Mouse (Mus musculus) heart, adult 9 months (tissue): Measurements from ENCODE around the gene Cdc6.

Source experiments
- DNase-seq, 2 experiments: peaks; one replicate each; pipeline ENCODE4 v3.0.0; 2022; ENCODE audit warnings: low spot score in 2 of 2

Cdc6 gene

GRCm38 (mm10) chr11:98961051-98961592 is 53.5 kb downstream of the Cdc6 start:
- peak in 1 of 2 experiments; percentile 60 for DNase-seq

DNA sequence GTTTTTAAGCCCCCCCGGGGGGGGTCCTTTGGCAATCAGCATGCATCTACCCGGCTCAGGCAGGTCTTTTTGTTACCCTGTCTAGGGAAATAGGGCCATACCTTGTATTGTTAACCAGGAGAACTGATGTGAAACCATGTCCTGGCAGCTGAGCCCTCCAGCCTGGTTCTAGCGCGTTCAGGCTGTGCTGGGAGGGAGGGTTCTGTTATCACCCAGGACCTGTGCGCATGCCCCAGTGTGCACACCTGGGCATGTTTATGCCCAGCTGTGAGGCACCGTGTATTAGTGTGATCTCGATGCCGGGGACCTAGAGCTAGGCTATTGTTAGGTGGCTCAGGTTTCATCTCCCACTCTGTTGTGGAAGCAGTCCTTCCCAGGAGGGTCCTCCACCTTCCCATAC is 54.2 kb downstream of the Cdc6 start:
- peak in 1 of 2 experiments; percentile 25 for DNase-seq

- no peak for DNase-seq
Measured at GRCm38 (mm10) chr11:98962421-98963095, 55.0 kb downstream of the Cdc6 start.

DNA sequence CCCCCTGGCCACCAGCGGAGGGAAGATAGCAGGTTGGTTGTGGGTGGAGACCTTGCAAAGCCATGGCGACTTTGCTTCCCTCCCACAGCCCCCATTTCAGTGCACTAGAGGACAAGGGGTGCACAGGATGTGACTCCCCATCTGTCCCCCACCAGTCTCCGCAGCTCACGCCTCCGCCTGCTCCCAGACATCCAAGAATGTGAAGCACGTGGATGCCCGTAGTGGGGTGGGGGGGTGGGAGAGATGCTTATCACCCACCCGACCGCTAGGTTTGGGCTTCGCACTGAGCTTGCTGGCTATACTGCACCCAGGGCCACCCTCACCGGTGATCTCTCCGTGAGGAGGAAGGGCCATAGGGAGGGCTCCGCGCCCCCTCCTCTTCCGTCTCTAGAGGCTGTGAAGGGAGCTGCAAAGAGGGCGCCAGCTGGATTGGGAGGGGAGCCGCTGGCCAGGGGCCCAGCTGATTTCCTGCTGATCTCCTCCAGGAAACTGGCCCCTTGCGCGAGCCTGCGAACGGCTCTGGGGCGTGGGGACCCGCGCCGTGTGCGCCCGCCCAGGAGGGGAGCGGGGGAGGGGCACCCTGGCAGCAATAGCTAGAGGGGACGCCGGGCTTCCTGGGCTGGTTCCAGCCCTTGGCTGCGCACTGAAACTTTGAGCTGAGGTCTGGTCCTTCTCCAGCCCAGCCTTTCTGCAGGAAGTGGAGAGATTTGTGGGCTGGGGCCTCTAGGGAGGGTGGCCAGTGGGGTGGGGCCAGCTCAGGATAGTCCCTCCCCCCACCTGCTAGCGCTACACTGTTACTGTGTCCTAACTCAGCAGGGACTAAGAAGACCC is 55.8 kb downstream of the Cdc6 start:
- DNase-seq: peak; percentile 93

DNA sequence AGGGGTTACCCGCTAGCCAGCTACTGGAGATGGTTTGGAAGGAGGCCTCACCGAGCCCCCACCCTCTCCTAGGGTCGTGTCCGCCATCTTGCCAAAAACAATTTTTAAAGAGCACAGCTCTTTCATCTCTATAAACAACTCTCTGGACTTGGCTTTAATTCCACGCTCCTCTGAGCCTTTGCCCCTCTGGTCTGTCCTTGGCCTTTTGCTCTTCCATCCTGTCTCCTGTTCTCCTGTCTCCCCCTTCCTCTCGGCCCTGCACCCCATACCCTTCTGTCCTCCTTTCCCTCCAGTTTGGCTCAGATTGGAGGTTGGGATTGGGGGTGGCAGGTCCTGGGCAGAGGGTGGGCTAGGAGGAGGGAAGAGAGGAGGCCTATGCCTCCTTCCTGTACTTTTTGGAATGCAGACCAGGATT is 56.6 kb downstream of the Cdc6 start:
- peak in 1 of 2 experiments; percentile 27 for DNase-seq

DNA sequence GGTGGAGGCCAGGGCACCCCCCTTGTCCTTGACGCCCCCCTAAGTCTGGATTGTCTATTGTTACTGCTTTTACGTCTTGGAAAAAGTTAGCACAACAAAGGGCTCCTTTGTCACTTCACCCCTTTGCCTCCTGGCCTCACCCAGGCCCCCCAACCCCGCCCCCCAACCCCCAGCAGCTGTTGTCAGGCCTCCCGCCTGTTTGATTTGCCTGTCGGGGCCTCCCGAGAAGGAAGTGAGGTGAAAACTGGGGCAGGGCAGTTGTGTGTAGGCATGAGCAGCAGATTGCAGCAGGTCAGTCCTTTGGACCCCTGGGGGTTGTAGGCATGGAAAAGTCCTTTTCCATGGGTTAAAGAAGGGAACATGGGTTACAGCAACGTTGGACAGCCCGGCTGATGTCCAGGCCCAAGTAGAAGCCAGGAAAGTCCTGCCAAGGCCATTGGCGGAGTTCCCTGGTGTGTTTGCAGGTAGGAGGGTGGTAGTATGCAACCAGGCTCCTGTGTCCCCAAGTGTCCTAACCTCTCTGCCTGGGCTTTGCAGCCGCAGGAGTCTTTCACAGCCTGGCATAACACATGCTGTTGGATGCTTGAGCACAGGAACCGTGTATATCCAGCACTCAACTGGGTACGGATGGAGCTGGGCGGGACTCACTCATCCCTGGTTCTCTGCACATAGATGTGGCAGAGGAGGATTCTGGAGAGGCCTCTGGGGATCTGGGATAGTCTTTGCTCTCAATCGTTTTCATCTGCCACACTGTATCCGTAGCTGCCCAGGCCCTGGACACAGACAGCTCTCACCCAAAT is 57.2 kb downstream of the Cdc6 start:
- DNase-seq: peak; percentile 65 to 75

- DNase-seq: no peak
Measured at GRCm38 (mm10) chr11:98965416-98966077, 57.9 kb downstream of the Cdc6 start.

- peak; percentile 86 to 91 for DNase-seq
Measured at GRCm38 (mm10) chr11:98966499-98967141, 59.0 kb downstream of the Cdc6 start.

GRCm38 (mm10) chr11:98968079-98968478 is 60.5 kb downstream of the Cdc6 start:
- DNase-seq: no peak

DNA sequence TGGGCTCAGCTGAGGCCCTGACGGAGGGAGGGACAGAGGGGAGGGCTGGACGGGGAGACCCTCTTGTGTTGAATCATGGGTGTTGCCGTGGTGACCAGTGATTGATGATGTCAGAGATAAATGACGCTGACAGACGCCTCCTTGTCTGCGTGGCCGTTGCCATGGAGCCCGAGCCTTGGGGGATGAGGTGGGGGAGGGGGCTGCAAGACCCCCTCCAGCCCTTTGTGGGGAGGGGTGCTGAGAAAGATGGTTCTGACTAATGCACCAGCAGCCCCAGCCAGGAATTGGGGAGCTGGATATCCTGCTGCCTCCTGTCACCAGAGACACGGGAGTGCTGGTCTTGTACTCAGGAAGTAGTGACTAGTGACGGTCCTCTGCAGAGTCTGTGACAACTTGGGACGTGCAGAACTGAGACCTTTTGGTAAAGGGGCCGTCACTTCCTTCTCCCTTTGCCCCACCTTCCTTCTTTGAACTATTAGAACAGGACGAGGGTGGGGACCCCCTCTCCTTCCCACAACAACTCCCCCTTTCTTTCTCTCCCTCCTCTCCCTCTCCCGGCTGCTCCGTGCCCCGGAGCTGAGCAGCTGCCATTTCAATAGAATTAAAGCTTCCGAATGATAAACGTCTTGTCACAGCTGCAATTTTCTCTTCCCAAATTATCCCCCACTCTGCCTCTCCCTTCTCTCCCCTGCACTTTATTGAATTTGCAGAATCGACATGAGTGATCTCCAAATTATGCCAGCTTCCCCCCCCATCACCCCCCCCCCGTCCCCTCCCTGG is 61.3 kb downstream of the Cdc6 start:
- DNase-seq: no peak

- DNase-seq: no peak
Measured at GRCm38 (mm10) chr11:98969496-98969927, 61.9 kb downstream of the Cdc6 start.

GRCm38 (mm10) chr11:98970191-98970925 is 62.8 kb downstream of the Cdc6 start:
- DNase-seq: no peak

DNA sequence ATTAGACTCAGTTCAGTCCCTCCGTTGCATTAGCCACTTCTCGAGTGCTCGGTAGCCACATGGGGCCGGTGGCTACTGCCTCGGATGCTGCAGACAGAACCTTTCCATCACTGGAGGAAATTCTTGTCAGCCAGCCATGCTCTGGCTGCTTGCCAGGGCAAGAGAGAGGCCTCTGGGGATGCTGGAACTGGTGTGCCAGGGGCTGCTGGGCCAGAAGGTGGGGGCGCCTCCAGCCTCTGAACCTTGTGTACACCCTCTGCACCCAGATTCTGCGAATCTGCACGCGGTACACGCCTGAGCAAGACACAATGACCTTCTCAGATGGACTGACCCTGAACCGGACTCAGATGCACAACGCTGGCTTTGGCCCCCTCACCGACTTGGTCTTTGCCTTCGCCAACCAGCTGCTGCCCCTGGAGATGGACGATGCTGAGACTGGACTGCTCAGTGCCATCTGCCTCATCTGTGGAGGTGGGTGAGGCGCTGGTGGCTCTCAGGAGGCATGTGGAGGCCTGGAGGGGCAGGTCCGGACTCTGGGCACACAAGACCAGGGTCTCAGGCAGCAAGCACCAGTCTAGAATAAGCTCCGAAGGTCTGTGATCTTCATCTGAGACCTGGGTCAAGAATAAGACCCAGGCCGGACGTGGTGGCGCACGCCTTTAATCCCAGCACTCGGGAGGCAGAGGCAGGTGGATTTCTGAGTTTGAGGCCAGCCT is 63.9 kb downstream of the Cdc6 start:
- no peak for DNase-seq

- DNase-seq: peak; percentile 76 to 84
Measured at GRCm38 (mm10) chr11:98972215-98972614, 64.6 kb downstream of the Cdc6 start.

DNA sequence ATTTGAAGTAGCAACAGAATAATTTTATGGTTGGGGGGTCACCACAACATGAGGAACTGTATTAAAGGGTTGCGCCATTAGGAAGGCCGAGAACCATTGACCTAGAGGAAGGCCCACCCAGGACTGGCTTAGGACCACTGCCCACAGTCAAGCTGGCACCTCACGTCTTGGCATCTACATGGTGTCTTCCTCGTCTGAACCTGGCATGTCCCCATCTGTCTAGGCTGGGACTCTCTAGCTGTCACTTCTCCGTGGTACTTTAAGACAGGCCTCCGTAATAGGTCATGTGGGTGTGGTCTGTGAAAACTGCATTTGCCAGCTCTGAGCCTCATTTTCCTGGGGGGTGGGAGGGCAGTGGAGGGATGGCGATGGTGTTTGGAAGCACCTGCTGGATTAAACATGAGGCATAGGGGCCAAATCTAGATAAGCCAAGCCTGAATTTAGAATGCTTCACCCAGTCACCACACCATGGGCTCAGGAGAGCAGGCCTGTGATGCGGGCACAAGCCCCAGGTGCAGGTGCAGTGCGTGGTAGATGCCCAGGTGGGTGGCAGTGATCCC is 65.3 kb downstream of the Cdc6 start:
- no peak for DNase-seq
